In the genomic region with DNA sequence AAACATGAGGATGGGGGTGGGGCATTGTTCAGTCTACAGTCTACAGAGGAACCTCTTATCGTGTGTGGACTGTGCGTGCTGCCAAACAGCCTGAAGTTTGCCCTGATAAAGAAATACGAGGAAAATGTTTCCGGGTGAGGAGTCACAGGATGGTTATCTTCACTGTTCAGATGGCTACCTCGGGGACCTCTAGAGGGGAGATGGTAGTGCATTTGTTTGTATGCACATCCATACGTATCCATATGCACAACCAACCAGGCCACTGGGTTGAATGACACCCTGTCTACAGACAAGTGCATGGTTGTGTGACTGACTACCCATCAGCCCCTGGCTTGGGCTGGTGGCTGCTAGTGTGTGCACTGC, we compare ENCODE assay signal across 12 mouse cellular contexts. TPM values are rescaled to one million over a fixed set of nuclear protein-coding genes. Genes with fewer than 3 reads are reported as not detected.
DNase-seq lines count a peak whose midpoint lies in the region; ATAC-seq lines count a peak whose summit lies in the region.
"Had no signal": no experiment of that assay in that cellular context is flagged by ENCODE, and none has a peak within 500 bp of the region (broad histone marks: within the 10 kb centered on the region; RNA-seq: fewer than 3 reads in every experiment).

No protein-coding gene starts in this region.

- no peak for DNase-seq in heart, postnatal 25 days (ENCODE audit: low spot score)
- DNase-seq in MEL-GATA-1-ER (ENCODE audit: extremely low read depth, low read depth) = peak; percentile 82
- DNase-seq in embryo, embryonic 9.5 days (ENCODE audit: extremely low spot score) = no peak

- peak overlapping the region; percentile 6; the same call in 1 of the 2 replicates for H3K27ac ChIP-seq in heart, embryonic 12.5 days (ENCODE audit: poor library complexity, severe bottlenecking)
- no peak overlapping the region for H3K27ac ChIP-seq in intestine, embryonic 15.5 days
- H3K27ac ChIP-seq in liver, embryonic 16.5 days (ENCODE audit: low read length) = peak overlapping the region; percentile 82
- no peak overlapping the region for H3K27ac ChIP-seq in hindbrain, embryonic 16.5 days (ENCODE audit: low read depth, low read length)
- H3K27ac ChIP-seq in forebrain, embryonic 15.5 days (replicated peaks) = no peak overlapping the region

- H3K9ac ChIP-seq in heart, embryonic 12.5 days = no peak overlapping the region
- no peak overlapping the region for H3K9ac ChIP-seq in intestine, embryonic 15.5 days
- H3K9ac ChIP-seq in liver, embryonic 16.5 days (ENCODE audit: low read depth, low read length) = no peak overlapping the region
- H3K9ac ChIP-seq in hindbrain, embryonic 16.5 days (ENCODE audit: low read depth, low read length) = no peak overlapping the region
- H3K9ac ChIP-seq in forebrain, embryonic 15.5 days (replicated peaks) = no peak overlapping the region
- H3K9ac ChIP-seq: heart, embryonic 13.5 days had no signal

- no peak overlapping the region for H3K4me3 ChIP-seq in heart, embryonic 12.5 days
- H3K4me3 ChIP-seq in intestine, embryonic 15.5 days (replicated peaks) = no peak overlapping the region
- no peak overlapping the region for H3K4me3 ChIP-seq in liver, embryonic 16.5 days (ENCODE audit: low read depth, low read length)
- H3K4me3 ChIP-seq in hindbrain, embryonic 16.5 days (ENCODE audit: low read length) = no peak overlapping the region
- no peak overlapping the region for H3K4me3 ChIP-seq in forebrain, embryonic 15.5 days
- H3K4me3 ChIP-seq: heart, embryonic 13.5 days had no signal

- no peaks in the 10 kb centered on the region for H3K27me3 ChIP-seq in heart, embryonic 12.5 days (replicated peaks)
- H3K27me3 ChIP-seq in intestine, embryonic 15.5 days (replicated peaks) = no peaks in the 10 kb centered on the region
- no peaks in the 10 kb centered on the region for H3K27me3 ChIP-seq in liver, embryonic 16.5 days (ENCODE audit: control insufficient read depth, insufficient read depth, low read depth, low read length)
- H3K27me3 ChIP-seq in hindbrain, embryonic 16.5 days (replicated peaks; ENCODE audit: control insufficient read depth, insufficient read depth, low read length) = no peaks in the 10 kb centered on the region
- no peaks in the 10 kb centered on the region for H3K27me3 ChIP-seq in forebrain, embryonic 15.5 days
- H3K27me3 ChIP-seq: heart, embryonic 13.5 days had no signal

- WGBS in heart, embryonic 12.5 days = 39% methylated on average over 6 of the region's 6 CpGs
- WGBS in intestine, embryonic 15.5 days = 62% methylated on average over 6 of the region's 6 CpGs
- WGBS in liver, embryonic 16.5 days (ENCODE audit: insufficient replicate concordance) = 24% methylated on average over 6 of the region's 6 CpGs
- 91% methylated on average over 6 of the region's 6 CpGs for whole genome bisulfite sequencing in hindbrain, embryonic 16.5 days
- WGBS in forebrain, embryonic 15.5 days = 90% methylated on average over 6 of the region's 6 CpGs

- H3K4me1 ChIP-seq in heart, embryonic 12.5 days (replicated peaks) = peaks cover 9% of the 10 kb centered on the region; the same call in 1 of the 2 replicates
- peaks cover 5% of the 10 kb centered on the region; the same call in 1 of the 2 replicates for H3K4me1 ChIP-seq in intestine, embryonic 15.5 days (replicated peaks)
- peaks cover 24% of the 10 kb centered on the region for H3K4me1 ChIP-seq in liver, embryonic 16.5 days (ENCODE audit: control insufficient read depth, low read depth, low read length)
- no peaks in the 10 kb centered on the region for H3K4me1 ChIP-seq in hindbrain, embryonic 16.5 days (ENCODE audit: control insufficient read depth, insufficient read depth, low read depth, low read length)
- H3K4me1 ChIP-seq in forebrain, embryonic 15.5 days = no peaks in the 10 kb centered on the region

- H3K4me2 ChIP-seq in heart, embryonic 12.5 days = no peak overlapping the region
- H3K4me2 ChIP-seq in intestine, embryonic 15.5 days (replicated peaks) = no peak overlapping the region
- peak overlapping the region; percentile 42 for H3K4me2 ChIP-seq in liver, embryonic 16.5 days (ENCODE audit: low read depth, low read length)
- no peak overlapping the region for H3K4me2 ChIP-seq in hindbrain, embryonic 16.5 days (ENCODE audit: low read length)
- H3K4me2 ChIP-seq in forebrain, embryonic 15.5 days (replicated peaks) = no peak overlapping the region
- H3K4me2 ChIP-seq: heart, embryonic 13.5 days had no signal

- intact Hi-C loops in heart, postnatal 25 days (cut with DNase I) = no loop called here

- peak; percentile 83 for ATAC-seq in heart, embryonic 12.5 days (ENCODE audit: insufficient number of reproducible peaks, low FRiP score)
- ATAC-seq in intestine, embryonic 15.5 days = peak; percentile 51; the same call in 1 of the 2 replicates
- peak; percentile 95 for ATAC-seq in liver, embryonic 16.5 days (ENCODE audit: low read depth)
- ATAC-seq in hindbrain, embryonic 16.5 days = no peak
- no peak for ATAC-seq in forebrain, embryonic 15.5 days (replicated peaks)
- ATAC-seq: activated CD4-positive, CD25-positive, alpha-beta regulatory T cell, adult 4 months had no signal

- no peaks in the 10 kb centered on the region for H3K9me3 ChIP-seq in heart, embryonic 12.5 days (replicated peaks)
- no peaks in the 10 kb centered on the region for H3K9me3 ChIP-seq in intestine, embryonic 15.5 days
- no peaks in the 10 kb centered on the region for H3K9me3 ChIP-seq in liver, embryonic 16.5 days (replicated peaks; ENCODE audit: control insufficient read depth, low read length)
- H3K9me3 ChIP-seq in hindbrain, embryonic 16.5 days (ENCODE audit: control insufficient read depth, low read length) = no peaks in the 10 kb centered on the region
- no peaks in the 10 kb centered on the region for H3K9me3 ChIP-seq in forebrain, embryonic 15.5 days
- H3K9me3 ChIP-seq: heart, embryonic 13.5 days had no signal

- peaks cover 53% of the 10 kb centered on the region for H3K36me3 ChIP-seq in heart, embryonic 12.5 days
- peaks cover 6% of the 10 kb centered on the region for H3K36me3 ChIP-seq in intestine, embryonic 15.5 days
- peaks cover 5% of the 10 kb centered on the region for H3K36me3 ChIP-seq in liver, embryonic 16.5 days (ENCODE audit: control insufficient read depth, insufficient read depth)
- H3K36me3 ChIP-seq in hindbrain, embryonic 16.5 days (ENCODE audit: control insufficient read depth, insufficient read depth, low read length) = no peaks in the 10 kb centered on the region
- H3K36me3 ChIP-seq in forebrain, embryonic 15.5 days = no peaks in the 10 kb centered on the region

RNA-seq across cellular contexts. Expression of a gene that starts 22.4 kb away (rescaled TPM):
- polyA plus RNA-seq in heart, embryonic 12.5 days (2016; fragmentation: Nextera tagmentation; extraction: Ambion mirVana) = not detected in 2 replicates
- total RNA-seq in heart, postnatal 25 days (2021) = under 1 TPM in 1 of 2 experiments, not detected in 1; 0.25 TPM
- 0.49 and 0.72 TPM in 2 replicates for polyA plus RNA-seq in intestine, embryonic 15.5 days (2015; fragmentation: Nextera tagmentation; extraction: Ambion mirVana)
- 0.07 TPM in 1 of 2 replicates, not detected in the other for polyA plus RNA-seq in liver, embryonic 16.5 days (2015; fragmentation: Nextera tagmentation; extraction: Ambion mirVana)
- 0.22 and 0.25 TPM in 2 replicates for polyA plus RNA-seq in hindbrain, embryonic 16.5 days (2015; fragmentation: Nextera tagmentation; extraction: Ambion mirVana)
- 0.17 TPM in 1 of 2 replicates, not detected in the other for polyA plus RNA-seq in forebrain, embryonic 15.5 days (2015; fragmentation: Nextera tagmentation; extraction: Ambion mirVana)
- total RNA-seq: gastrocnemius, adult 18-20 months had no signal
- polyA plus RNA-seq: heart, embryonic 13.5 days; limb, embryonic 11.5 days had no signal

RNA-seq across cellular contexts. Expression of a gene that starts 42.1 kb away (rescaled TPM):
- polyA plus RNA-seq in heart, embryonic 12.5 days (2016; fragmentation: Nextera tagmentation; extraction: Ambion mirVana) = 31.6 and 33.9 TPM in 2 replicates
- 10 to 100 TPM; 12.6 to 15.6 TPM for total RNA-seq in heart, postnatal 25 days (2021)
- 35.5 and 37.1 TPM in 2 replicates for polyA plus RNA-seq in intestine, embryonic 15.5 days (2015; fragmentation: Nextera tagmentation; extraction: Ambion mirVana)
- polyA plus RNA-seq in liver, embryonic 16.5 days (2015; fragmentation: Nextera tagmentation; extraction: Ambion mirVana) = 10.3 and 10.6 TPM in 2 replicates
- 24.5 and 25.5 TPM in 2 replicates for polyA plus RNA-seq in hindbrain, embryonic 16.5 days (2015; fragmentation: Nextera tagmentation; extraction: Ambion mirVana)
- 14.7 TPM in 2 replicates for polyA plus RNA-seq in forebrain, embryonic 15.5 days (2015; fragmentation: Nextera tagmentation; extraction: Ambion mirVana)

RNA-seq across cellular contexts. Expression of a gene that starts 49.2 kb away (rescaled TPM):
- polyA plus RNA-seq in heart, embryonic 12.5 days (2016; fragmentation: Nextera tagmentation; extraction: Ambion mirVana) = 23.2 and 26.3 TPM in 2 replicates
- 100 to 1,000 TPM; 314 to 343 TPM for total RNA-seq in heart, postnatal 25 days (2021)
- 0.20 and 0.32 TPM in 2 replicates for polyA plus RNA-seq in intestine, embryonic 15.5 days (2015; fragmentation: Nextera tagmentation; extraction: Ambion mirVana)
- polyA plus RNA-seq in liver, embryonic 16.5 days (2015; fragmentation: Nextera tagmentation; extraction: Ambion mirVana) = 0.28 and 0.32 TPM in 2 replicates
- 0.24 and 0.79 TPM in 2 replicates for polyA plus RNA-seq in hindbrain, embryonic 16.5 days (2015; fragmentation: Nextera tagmentation; extraction: Ambion mirVana)
- 0.41 and 0.45 TPM in 2 replicates for polyA plus RNA-seq in forebrain, embryonic 15.5 days (2015; fragmentation: Nextera tagmentation; extraction: Ambion mirVana)
- polyA plus RNA-seq: activated CD4-positive, CD25-positive, alpha-beta regulatory T cell, adult 4 months had no signal

Comparison
In these comparisons a context has a peak if more than half of its experiments do, and no peak if none do; other contexts are left out.
1. ATAC-seq: peak in heart, embryonic 12.5 days (single experiment), intestine, embryonic 15.5 days (single experiment) and liver, embryonic 16.5 days (single experiment); none in hindbrain, embryonic 16.5 days (single experiment) and forebrain, embryonic 15.5 days (single experiment).
2. H3K27ac ChIP-seq: peak in heart, embryonic 12.5 days (single experiment) and liver, embryonic 16.5 days (single experiment); none in intestine, embryonic 15.5 days (single experiment), hindbrain, embryonic 16.5 days (single experiment) and forebrain, embryonic 15.5 days (single experiment).
3. RNA of a gene that starts 49.2 kb away (polyA plus RNA-seq): 23.2 to 26.3 TPM in heart, embryonic 12.5 days; 0.41 to 0.45 TPM in forebrain, embryonic 15.5 days, 0.28 to 0.32 TPM in liver, embryonic 16.5 days, 0.24 to 0.79 TPM in hindbrain, embryonic 16.5 days and 0.20 to 0.32 TPM in intestine, embryonic 15.5 days; every median in the first group is over 10 times any median in the second.